Mouse (Mus musculus) right cerebral cortex, postnatal 14 days (tissue): ENCODE data around the gene Hmcn2.

Experiments
- DNase-seq: peaks from one replicate; pipeline ENCODE4 v3.0.0; 2022

Hmcn2 gene

GRCm38 (mm10) chr2:31308257-31308656, 6.0 kb upstream of the Hmcn2 start:
- no peak for DNase-seq

GRCm38 (mm10) chr2:31309549-31309948, 4.7 kb upstream of the Hmcn2 start:
- DNase-seq = no peak

DNA sequence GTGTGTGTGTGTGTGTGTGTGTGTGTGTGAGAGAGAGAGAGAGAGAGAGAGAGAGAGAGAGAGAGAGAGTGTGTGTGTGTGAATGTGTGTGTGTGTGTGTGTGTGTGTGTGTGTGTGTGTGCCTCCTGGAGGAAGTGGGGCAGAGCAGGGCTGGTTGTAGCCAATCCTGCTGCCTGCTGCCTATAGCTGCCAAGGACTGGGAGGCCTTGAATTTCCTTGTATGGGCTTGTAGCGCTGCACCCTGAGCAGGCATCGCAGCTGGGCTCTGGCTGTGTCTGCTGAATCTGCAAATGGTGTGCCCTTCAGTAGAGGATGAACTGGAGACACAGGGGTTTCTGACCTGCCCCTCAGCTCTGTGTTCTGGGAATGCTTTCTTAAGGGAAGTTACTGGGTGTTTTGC, 3.9 kb downstream of the Hmcn2 start:
- DNase-seq = no peak

- DNase-seq = no peak
Measured at GRCm38 (mm10) chr2:31319200-31319599, 5.0 kb downstream of the Hmcn2 start.

- DNase-seq = no peak
Measured at GRCm38 (mm10) chr2:31327186-31327585, 13.0 kb downstream of the Hmcn2 start.

DNA sequence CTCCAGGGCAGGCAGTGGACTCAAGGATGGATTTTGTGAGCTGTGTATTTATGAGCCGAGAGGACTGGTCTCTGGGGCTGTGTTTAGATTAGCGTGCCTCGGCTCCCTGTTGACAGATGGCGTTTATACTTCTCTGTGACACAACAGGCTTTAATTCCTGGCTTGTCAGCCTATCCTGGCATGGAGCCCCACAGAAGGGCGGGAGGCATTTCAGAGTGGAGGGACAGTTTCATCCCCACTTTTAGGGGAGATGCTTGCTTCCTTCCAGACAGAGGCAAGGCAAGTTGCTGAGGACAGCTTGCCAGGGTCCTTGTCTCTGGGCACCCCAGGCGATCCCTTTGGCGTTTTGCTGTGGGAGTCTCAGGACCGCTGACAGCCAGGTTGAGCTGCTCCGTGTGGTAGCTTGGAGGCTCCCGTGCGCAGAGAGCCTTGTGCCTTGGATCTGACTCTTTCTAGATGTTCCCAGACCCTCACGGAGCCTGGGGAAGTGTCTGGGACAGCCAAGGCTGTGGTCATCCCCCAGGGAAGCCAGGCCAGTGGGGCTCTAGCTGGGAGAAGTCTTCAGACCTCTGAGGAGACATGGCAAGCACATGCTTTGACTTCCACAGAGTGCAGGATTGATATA, 23.6 kb downstream of the Hmcn2 start:
- DNase-seq = no peak

DNA sequence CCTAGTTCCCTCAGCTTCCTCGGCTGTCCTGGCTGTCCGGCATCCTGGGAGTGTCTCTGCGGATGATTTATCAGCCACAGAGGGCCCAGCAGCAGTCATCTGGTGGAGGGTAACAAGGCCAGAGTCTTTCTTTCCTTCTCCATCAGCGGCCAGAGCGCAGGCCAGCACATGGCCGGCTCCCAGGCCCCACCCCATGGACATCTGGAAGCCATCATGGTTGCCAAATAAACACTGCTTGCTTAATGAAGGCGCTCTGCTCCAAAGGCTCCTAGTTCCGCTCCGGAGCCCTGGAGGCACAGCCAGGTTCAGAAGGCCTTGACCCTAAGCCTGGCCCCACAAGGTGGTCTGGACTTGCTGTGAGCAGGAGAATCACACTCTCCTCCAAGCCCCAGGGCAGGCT, 25.6 kb downstream of the Hmcn2 start:
- no peak for DNase-seq

GRCm38 (mm10) chr2:31341726-31342535, 27.7 kb downstream of the Hmcn2 start:
- no peak for DNase-seq

DNA sequence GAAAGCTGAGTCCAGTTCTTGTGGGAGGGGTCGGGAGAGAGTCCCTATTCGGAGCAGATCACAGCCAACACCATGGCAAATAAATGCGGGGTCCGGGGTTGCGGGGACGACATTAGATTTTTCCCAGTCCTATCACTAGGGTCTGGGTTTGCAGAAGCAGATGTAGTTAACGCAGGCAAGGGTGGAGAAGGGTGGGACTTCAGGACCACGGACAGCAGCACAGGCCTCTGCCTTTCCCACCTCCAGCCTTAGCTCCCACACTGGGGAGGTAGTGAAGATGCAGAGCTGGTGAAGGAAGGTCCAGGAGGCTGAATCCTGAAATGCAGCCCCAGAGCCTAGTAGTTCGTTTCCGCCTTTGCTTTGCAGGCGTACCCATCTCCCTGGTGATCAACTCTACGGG, 31.9 kb downstream of the Hmcn2 start:
- DNase-seq = no peak

- peak; percentile 34 for DNase-seq
Measured at GRCm38 (mm10) chr2:31348373-31348772, 34.2 kb downstream of the Hmcn2 start.

- no peak for DNase-seq
Measured at GRCm38 (mm10) chr2:31348850-31349249, 34.6 kb downstream of the Hmcn2 start.

DNA sequence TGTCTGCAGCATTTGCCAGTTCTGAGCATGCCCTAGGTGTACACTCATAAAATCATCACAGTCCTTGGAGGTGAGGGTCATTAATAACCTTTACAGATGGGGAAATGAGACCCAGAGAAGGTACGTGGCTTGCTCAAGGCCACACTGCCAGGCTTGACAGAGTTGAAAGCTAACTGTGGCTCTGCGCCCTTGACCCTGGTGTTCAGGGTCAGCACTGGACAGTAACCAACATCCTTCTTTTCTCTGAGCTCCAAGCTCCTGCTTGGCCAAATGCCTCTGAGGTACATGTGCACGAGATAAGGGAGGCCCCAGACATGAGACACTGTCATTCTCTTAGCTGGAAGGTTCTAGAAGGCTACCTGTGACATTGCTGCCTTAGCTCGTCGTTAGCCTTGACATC, 42.6 kb downstream of the Hmcn2 start:
- no peak for DNase-seq

DNA sequence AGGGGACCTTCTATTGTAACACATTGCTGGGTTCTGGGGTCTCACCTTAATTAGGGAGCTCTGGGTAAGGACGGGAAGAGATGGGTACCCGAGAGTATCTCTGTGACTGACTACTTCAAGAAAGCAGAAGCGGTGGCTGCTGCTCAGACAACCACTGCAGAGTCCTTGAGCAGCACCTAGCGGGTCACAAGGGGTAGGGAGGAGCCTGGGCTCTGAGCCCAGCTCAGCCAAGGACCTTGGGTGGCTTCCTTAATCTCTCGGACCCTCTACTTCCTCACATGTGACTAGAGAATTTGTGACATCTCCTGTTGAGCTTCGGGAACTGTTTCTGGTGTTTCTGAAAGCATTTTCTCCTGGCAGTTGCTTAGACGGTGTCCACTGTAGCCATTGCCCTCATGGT, 45.1 kb downstream of the Hmcn2 start:
- DNase-seq = no peak

DNA sequence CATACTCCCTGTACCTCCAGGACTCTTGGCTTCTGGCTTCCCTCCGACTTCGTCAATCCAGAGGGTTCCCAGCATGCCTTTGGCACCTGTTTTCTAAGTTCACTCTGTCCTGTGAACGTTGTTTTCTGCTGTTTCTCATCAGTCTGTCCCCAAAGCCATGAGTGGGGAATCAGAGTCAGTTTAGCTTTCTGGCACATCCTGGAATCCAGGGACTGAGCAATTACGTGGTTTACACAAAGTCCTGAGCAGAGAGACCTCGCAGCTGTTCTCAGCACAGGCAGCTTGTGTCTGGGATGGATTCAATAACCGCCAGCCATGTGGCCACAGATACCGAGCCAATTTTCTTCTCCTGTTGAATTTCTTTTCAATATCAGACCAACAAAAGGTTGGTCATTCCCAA, 53.0 kb downstream of the Hmcn2 start:
- no peak for DNase-seq

DNA sequence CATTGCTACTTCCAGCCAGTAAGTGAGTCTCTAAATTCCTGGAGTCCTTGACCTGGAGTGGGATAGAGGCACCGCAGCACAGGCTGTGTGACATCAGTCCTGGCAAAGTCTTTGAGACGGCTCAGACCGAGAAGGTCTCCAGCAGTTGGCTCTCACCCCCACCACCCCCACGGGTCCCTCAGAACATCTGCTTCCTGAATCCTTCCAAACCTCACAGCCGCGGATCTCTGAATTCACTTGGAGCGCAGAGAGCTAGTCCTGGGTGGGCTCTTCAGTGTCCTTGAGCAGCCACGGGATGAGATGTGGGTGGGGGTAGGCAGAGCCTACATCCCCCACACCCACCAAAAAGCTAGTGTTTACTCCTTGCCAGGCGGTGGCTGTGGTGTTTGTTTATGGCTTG, 57.2 kb downstream of the Hmcn2 start:
- no peak for DNase-seq

- DNase-seq = no peak
Measured at GRCm38 (mm10) chr2:31372186-31372585, 58.0 kb downstream of the Hmcn2 start.

DNA sequence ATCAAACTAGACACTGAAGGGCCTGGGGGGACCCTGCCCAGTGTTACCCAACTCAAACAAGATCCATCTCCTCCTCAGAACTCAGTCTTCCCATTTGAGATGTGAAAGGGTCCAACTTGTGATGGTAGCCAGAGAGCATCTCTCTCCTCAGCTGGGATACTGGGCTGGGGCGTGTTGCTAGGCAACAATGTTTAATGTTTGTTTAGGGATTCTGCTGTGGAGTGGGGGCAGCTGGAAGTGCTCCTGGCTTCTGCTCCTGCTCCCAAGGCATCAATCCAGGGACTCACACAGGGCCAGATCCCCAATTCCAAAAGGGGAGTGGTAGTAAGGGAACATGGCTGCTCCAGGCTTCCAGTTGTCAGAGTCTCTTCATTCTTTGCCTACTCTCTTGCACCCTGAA, 60.2 kb downstream of the Hmcn2 start:
- DNase-seq = no peak

DNA sequence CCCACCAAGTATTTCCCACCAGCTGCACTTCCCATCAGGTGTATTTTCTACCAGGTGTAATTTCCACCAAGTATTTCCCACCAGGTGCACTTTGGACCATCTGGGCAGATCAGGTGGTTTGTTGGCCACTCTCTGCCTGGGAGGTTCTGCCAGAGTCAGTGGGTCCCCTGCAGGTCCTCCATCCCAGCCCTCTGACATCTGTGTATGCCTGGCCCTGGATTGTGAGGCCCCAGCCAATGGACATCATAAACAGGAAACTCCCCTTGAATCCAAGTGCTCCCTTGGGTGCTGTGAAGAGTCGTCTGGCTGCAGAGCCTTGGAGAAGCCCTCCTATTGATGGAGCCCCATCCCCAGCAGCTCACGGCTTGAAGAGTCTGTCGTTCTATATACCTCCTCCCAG, 61.8 kb downstream of the Hmcn2 start:
- DNase-seq = no peak

DNA sequence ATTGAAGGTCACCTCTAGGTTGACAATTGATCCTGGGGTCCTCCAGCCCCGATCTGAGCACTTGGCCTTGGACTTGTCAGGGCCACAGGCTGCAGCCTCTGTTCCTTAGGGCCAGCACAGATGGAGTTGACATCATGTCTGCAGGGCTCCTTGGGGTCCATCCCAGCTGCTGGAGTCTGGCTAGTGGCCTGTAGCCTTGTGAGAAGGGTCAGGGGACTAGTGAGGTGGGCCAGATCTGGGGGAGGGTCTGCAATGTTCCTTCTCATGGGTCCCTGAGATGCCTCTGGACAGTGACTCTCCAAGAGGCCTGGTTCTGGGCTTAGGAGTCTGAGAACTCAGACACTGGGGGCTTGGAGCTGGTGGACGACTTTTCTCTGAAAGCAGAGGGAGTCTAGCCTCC, 63.3 kb downstream of the Hmcn2 start:
- no peak for DNase-seq

- peak; percentile 47 for DNase-seq
Measured at GRCm38 (mm10) chr2:31381292-31381846, 67.2 kb downstream of the Hmcn2 start.

- peak; percentile 37 for DNase-seq
Measured at GRCm38 (mm10) chr2:31382952-31383351, 68.7 kb downstream of the Hmcn2 start.

DNA sequence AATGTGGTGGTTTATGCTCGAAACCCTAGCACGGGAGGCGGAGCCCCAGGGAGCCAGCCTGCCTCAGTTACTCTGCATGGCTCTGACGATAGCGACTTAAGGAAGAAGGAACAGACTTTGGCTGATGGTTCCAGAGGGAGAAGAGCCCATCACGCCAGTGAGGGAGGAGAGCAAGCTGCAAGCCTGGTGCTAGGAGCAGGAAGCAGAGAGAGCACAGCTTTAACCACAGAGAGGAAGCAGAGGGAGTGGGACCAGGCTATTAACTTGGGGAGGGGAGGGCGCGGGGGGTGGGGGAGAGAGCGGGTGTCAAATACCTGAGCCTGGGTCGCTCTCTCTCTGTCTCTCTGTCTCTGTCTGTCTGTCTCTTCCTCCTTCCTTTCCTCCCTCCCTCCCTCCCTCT, 102.8 kb downstream of the Hmcn2 start:
- DNase-seq = no peak

DNA sequence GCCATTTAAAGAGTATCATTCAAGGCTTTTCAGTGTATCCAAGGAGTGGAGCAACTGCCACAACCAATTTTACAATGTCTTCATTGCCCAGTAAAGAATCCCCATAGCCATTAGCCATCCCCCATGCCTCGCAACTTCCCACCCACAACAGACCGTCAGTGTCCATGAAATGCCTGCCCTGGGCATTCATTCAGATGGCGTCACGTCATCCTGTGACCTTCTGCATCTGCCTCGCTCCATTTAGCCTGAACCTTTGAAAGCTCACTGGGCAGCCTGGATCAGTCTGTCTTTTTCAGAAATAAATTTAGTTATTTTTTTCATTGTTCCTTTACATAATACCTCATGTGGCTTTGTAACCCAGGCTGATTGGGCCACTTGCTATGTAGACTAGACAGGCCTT, 103.8 kb downstream of the Hmcn2 start:
- DNase-seq = no peak

DNA sequence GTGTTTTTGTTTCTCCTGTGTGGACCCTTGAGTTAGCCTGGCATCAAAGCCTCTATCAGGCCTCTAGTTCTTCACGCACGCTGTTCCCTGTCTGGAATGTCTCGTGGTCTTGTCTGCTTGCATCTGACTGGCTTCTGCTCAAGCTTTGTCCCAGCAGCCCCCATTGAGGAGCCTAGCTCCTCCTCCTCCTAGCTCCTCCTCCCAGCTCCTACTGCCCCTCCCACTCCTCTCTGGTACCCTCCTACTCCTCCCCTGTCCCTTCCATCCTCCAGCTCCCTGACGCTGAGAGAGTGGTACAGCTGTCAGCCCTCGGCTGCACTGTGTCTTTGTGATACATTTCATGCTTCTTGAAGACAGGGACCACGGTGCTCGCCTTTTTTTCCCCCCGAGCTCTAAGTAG, 104.4 kb downstream of the Hmcn2 start:
- no peak for DNase-seq

DNA sequence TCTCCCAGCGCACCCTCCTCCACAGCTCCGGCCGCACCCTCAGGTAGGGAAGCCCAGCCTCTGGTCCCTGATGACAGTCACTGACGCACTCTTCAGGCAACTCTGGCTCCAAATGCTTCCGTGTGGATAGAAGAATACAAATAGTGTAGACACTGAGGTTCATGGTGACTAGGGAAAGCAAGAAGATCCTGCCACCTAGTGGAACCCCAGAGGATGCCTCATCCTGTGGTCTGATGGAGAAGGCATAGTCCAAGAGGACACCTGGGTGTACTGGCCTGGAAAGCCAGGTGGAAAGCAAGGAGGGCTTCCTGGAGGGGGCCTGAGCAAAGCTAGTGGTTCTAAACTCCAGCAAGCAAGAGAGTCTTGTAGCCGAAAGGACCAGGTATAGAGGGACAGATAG, 106.7 kb downstream of the Hmcn2 start:
- no peak for DNase-seq
